Mouse (Mus musculus): ENCODE measurements around the gene Kirrel. TPM values are rescaled to one million over a fixed set of nuclear protein-coding genes. Genes with fewer than 3 reads are reported as not detected.
A peak's percentile ranks its signal among the peaks of the same experiment; 100 is the strongest.

The Kirrel gene
- polyA plus RNA-seq, 1 experiment, result 2.6 TPM

GRCm38 (mm10) chr3:87159190-87159589 is 15.4 kb downstream of the Kirrel start:
- no peaks in the 10 kb centered on the region for H3K27me3 ChIP-seq (ENCODE audit: control insufficient read depth, insufficient read depth, low read length)
- WGBS, result 85% methylated on average over 7 of the region's 7 CpGs
- H3K4me1 ChIP-seq (ENCODE audit: control insufficient read depth, insufficient read depth, insufficient read length, low read length), result peaks cover 1% of the 10 kb centered on the region; the same call in 1 of the 2 replicates
- no peak overlapping the region for H3K4me3 ChIP-seq (ENCODE audit: low read depth, low read length)
- TF ChIP-seq POLR2A (IDR thresholded peaks at IDR 0.05; ENCODE audit: low read depth, low read length), result no peak
- TF ChIP-seq CTCF (IDR thresholded peaks at IDR 0.05; ENCODE audit: extremely low read depth, insufficient read length, insufficient replicate concordance, low read depth, low read length), result no peak
- no peaks in the 10 kb centered on the region for H3K36me3 ChIP-seq (ENCODE audit: control insufficient read depth, insufficient read depth, low read length)
- H3K27ac ChIP-seq (ENCODE audit: insufficient read depth, low read depth, low read length), result no peak overlapping the region; the same call in 1 of the 2 replicates

GRCm38 (mm10) chr3:87157767-87158291 is 16.7 kb downstream of the Kirrel start:
- H3K27ac ChIP-seq (ENCODE audit: insufficient read depth, low read depth, low read length), result peak overlapping the region; percentile 86
- peaks cover 1% of the 10 kb centered on the region; the same call in 1 of the 2 replicates for H3K4me1 ChIP-seq (ENCODE audit: control insufficient read depth, insufficient read depth, insufficient read length, low read length)
- WGBS, result 41% methylated on average over 12 of the region's 12 CpGs
- H3K4me3 ChIP-seq (ENCODE audit: low read depth, low read length), result no peak overlapping the region
- H3K27me3 ChIP-seq (ENCODE audit: control insufficient read depth, insufficient read depth, low read length), result no peaks in the 10 kb centered on the region
- TF ChIP-seq POLR2A (IDR thresholded peaks at IDR 0.05; ENCODE audit: low read depth, low read length), result no peak
- no peak for TF ChIP-seq CTCF (IDR thresholded peaks at IDR 0.05; ENCODE audit: extremely low read depth, insufficient read length, insufficient replicate concordance, low read depth, low read length)
- no peaks in the 10 kb centered on the region for H3K36me3 ChIP-seq (ENCODE audit: control insufficient read depth, insufficient read depth, low read length)

- peaks cover 1% of the 10 kb centered on the region; the same call in 1 of the 2 replicates for H3K4me1 ChIP-seq (ENCODE audit: control insufficient read depth, insufficient read depth, insufficient read length, low read length)
- no peak overlapping the region for H3K4me3 ChIP-seq (ENCODE audit: low read depth, low read length)
- H3K27me3 ChIP-seq (ENCODE audit: control insufficient read depth, insufficient read depth, low read length), result no peaks in the 10 kb centered on the region
- no peak for TF ChIP-seq POLR2A (IDR thresholded peaks at IDR 0.05; ENCODE audit: low read depth, low read length)
- no peak for TF ChIP-seq CTCF (IDR thresholded peaks at IDR 0.05; ENCODE audit: extremely low read depth, insufficient read length, insufficient replicate concordance, low read depth, low read length)
- H3K36me3 ChIP-seq (ENCODE audit: control insufficient read depth, insufficient read depth, low read length), result no peaks in the 10 kb centered on the region
- 66% methylated on average over 6 of the region's 6 CpGs for WGBS
- peak overlapping the region; percentile 86 for H3K27ac ChIP-seq (ENCODE audit: insufficient read depth, low read depth, low read length)
Observed at GRCm38 (mm10) chr3:87157297-87157696, 17.2 kb downstream of the Kirrel start.

- Histone ChIP-seq H3K4me1 (ENCODE audit: control insufficient read depth, insufficient read depth, insufficient read length, low read length) (peaks cover 6% of the 10 kb centered on the region), H3K27ac (ENCODE audit: insufficient read depth, low read depth, low read length) (no peak overlapping the region), H3K27me3 (ENCODE audit: control insufficient read depth, insufficient read depth, low read length) (no peaks in the 10 kb centered on the region), H3K4me3 (ENCODE audit: low read depth, low read length) (no peak overlapping the region), H3K36me3 (ENCODE audit: control insufficient read depth, insufficient read depth, low read length) (no peaks in the 10 kb centered on the region)
- TF ChIP-seq POLR2A (IDR thresholded peaks at IDR 0.05; ENCODE audit: low read depth, low read length), result no peak
- TF ChIP-seq CTCF (IDR thresholded peaks at IDR 0.05; ENCODE audit: extremely low read depth, insufficient read length, insufficient replicate concordance, low read depth, low read length), result no peak
- WGBS, result 68% methylated on average over 15 of the region's 15 CpGs
Observed at GRCm38 (mm10) chr3:87154398-87155287, 19.9 kb downstream of the Kirrel start.

- TF ChIP-seq CTCF (IDR thresholded peaks at IDR 0.05; ENCODE audit: extremely low read depth, insufficient read length, insufficient replicate concordance, low read depth, low read length), result no peak
- TF ChIP-seq POLR2A (IDR thresholded peaks at IDR 0.05; ENCODE audit: low read depth, low read length), result no peak
- WGBS, result 33% methylated on average over 2 of the region's 2 CpGs
- peaks cover 6% of the 10 kb centered on the region for H3K4me1 ChIP-seq (ENCODE audit: control insufficient read depth, insufficient read depth, insufficient read length, low read length)
- H3K4me3 ChIP-seq (ENCODE audit: low read depth, low read length), result no peak overlapping the region
- H3K36me3 ChIP-seq (ENCODE audit: control insufficient read depth, insufficient read depth, low read length), result no peaks in the 10 kb centered on the region
- H3K27ac ChIP-seq (ENCODE audit: insufficient read depth, low read depth, low read length), result no peak overlapping the region
- H3K27me3 ChIP-seq (ENCODE audit: control insufficient read depth, insufficient read depth, low read length), result no peaks in the 10 kb centered on the region
Observed at GRCm38 (mm10) chr3:87153038-87153437, 21.5 kb downstream of the Kirrel start.

GRCm38 (mm10) chr3:87152111-87152738 is 22.3 kb downstream of the Kirrel start:
- no peak for TF ChIP-seq CTCF (IDR thresholded peaks at IDR 0.05; ENCODE audit: extremely low read depth, insufficient read length, insufficient replicate concordance, low read depth, low read length)
- TF ChIP-seq POLR2A (IDR thresholded peaks at IDR 0.05; ENCODE audit: low read depth, low read length), result no peak
- no peaks in the 10 kb centered on the region for H3K27me3 ChIP-seq (ENCODE audit: control insufficient read depth, insufficient read depth, low read length)
- H3K36me3 ChIP-seq (ENCODE audit: control insufficient read depth, insufficient read depth, low read length), result no peaks in the 10 kb centered on the region
- H3K27ac ChIP-seq (ENCODE audit: insufficient read depth, low read depth, low read length), result 0 out of 2 replicates have a peak overlapping the region, but pooled peaks have one; percentile 2
- H3K4me1 ChIP-seq (ENCODE audit: control insufficient read depth, insufficient read depth, insufficient read length, low read length), result peaks cover 5% of the 10 kb centered on the region
- 81% methylated on average over 4 of the region's 4 CpGs for WGBS
- H3K4me3 ChIP-seq (ENCODE audit: low read depth, low read length), result no peak overlapping the region

Measured in small intestine, adult 2 months (tissue).